10 mouse cellular contexts compared by ENCODE assay signal in genomic region chr16:45871286-45871976, GRCm38 (mm10).
DNase-seq lines count a peak whose midpoint lies in the region; ATAC-seq and TF ChIP-seq lines count a peak whose summit lies in the region.
"Had no signal": no experiment of that assay in that cellular context is flagged by ENCODE, and none has a peak within 500 bp of the region (broad histone marks: within the 10 kb centered on the region; RNA-seq: fewer than 3 reads in every experiment).

No protein-coding gene starts in this region.

- H3K4me3 ChIP-seq in cerebellum, adult 2 months (replicated peaks; ENCODE audit: insufficient read depth, low read depth, low read length), result no peak overlapping the region
- H3K4me3 ChIP-seq in heart, embryonic 15.5 days, result no peak overlapping the region
- H3K4me3 ChIP-seq: forebrain, embryonic 15.5 days had no signal

- no peaks in the 10 kb centered on the region for H3K36me3 ChIP-seq in heart, embryonic 15.5 days
- H3K36me3 ChIP-seq: forebrain, embryonic 15.5 days had no signal

- WGBS in cerebellum, adult 2 months, result 73% methylated on average over 10 of the region's 10 CpGs
- 42% methylated on average over 10 of the region's 10 CpGs for WGBS in heart, embryonic 15.5 days

- TF ChIP-seq POLR2A in cerebellum, adult 2 months (IDR thresholded peaks at IDR 0.05; ENCODE audit: borderline replicate concordance, insufficient read depth, low read length), result no peak

- no peaks in the 10 kb centered on the region for H3K9me3 ChIP-seq in heart, embryonic 15.5 days (replicated peaks)
- H3K9me3 ChIP-seq: forebrain, embryonic 15.5 days had no signal

- DNase-seq in cerebellum, postnatal 10 days, result peak; percentile 41 to 45
- DNase-seq in cerebellum, adult 2 months, result no peak
- peak; percentile 74 for DNase-seq in adrenal gland, postnatal 10 days
- peak; percentile 91 for DNase-seq in lung, postnatal 10 days
- DNase-seq in left cerebral cortex, adult 9 months (ENCODE audit: low spot score in 2 of 2), result no peak
- no peak for DNase-seq in c-Kit-positive CD71-positive TER-119-positive erythroid progenitor cells, embryonic 14.5 days (ENCODE audit: low spot score)

- no peak overlapping the region for H3K27ac ChIP-seq in cerebellum, adult 2 months (ENCODE audit: insufficient read depth, low read length)
- peak overlapping the region; percentile 32 for H3K27ac ChIP-seq in heart, embryonic 15.5 days
- H3K27ac ChIP-seq: forebrain, embryonic 15.5 days; liver, embryonic 14.5 days had no signal

- H3K4me1 ChIP-seq in cerebellum, adult 2 months (ENCODE audit: control insufficient read depth, insufficient read depth, low read length), result no peaks in the 10 kb centered on the region
- H3K4me1 ChIP-seq in heart, embryonic 15.5 days (replicated peaks), result peaks cover 15% of the 10 kb centered on the region
- H3K4me1 ChIP-seq: forebrain, embryonic 15.5 days had no signal

- no peaks in the 10 kb centered on the region for H3K27me3 ChIP-seq in cerebellum, adult 2 months (ENCODE audit: control insufficient read depth, insufficient read depth, low read length)
- no peaks in the 10 kb centered on the region for H3K27me3 ChIP-seq in heart, embryonic 15.5 days
- H3K27me3 ChIP-seq: forebrain, embryonic 15.5 days had no signal

- no peak overlapping the region for H3K4me2 ChIP-seq in heart, embryonic 15.5 days
- H3K4me2 ChIP-seq: forebrain, embryonic 15.5 days had no signal

- ATAC-seq in heart, embryonic 15.5 days (replicated peaks; ENCODE audit: insufficient number of reproducible peaks, insufficient read depth, low FRiP score, low read depth), result peak; percentile 40; the same call in 1 of the 2 replicates
- ATAC-seq in activated CD4-positive, CD25-positive, alpha-beta regulatory T cell, adult 4 months, result no peak
- ATAC-seq: forebrain, embryonic 15.5 days had no signal

- no peak for TF ChIP-seq CTCF in cerebellum, adult 2 months (IDR thresholded peaks at IDR 0.05; ENCODE audit: borderline replicate concordance, insufficient read depth, low read depth, low read length)

- H3K9ac ChIP-seq in heart, embryonic 15.5 days, result no peak overlapping the region
- H3K9ac ChIP-seq: forebrain, embryonic 15.5 days; liver, embryonic 14.5 days had no signal

Comparison
In these comparisons a context has a peak if more than half of its experiments do, and no peak if none do; other contexts are left out.
1. DNase-seq: peak in cerebellum, postnatal 10 days (2 of 2), adrenal gland, postnatal 10 days (single experiment) and lung, postnatal 10 days (single experiment); none in cerebellum, adult 2 months (0 of 2), left cerebral cortex, adult 9 months (0 of 2) and c-Kit-positive CD71-positive TER-119-positive erythroid progenitor cells, embryonic 14.5 days (single experiment).